Mouse (Mus musculus): Measurements from ENCODE around the gene Eif4a1.

The Eif4a1 gene

GRCm38 (mm10) chr11:69699595-69699994 lies 27.4 kb upstream of the Eif4a1 start:
- DNase-seq (ENCODE audit: low read depth, low spot score): no peak

DNA sequence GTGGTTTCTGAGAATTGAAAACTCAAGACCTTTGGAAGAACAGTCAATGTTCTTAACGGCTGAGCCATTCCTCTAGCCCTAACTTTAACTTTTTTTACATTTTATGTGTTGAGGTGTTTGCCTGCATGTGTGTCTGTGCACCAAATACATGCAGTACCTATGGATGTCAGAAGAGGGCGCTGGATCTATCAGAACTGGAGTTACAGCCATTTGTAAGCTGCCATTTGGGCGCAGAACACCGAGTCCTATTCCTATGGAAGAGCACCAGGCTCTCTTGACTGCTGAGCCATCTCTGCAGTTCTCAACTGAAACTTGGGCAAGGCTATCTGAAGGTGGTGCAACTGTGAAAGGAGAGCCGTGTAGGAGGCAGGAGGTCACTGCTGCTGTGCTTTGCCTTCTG lies 26.4 kb upstream of the Eif4a1 start:
- no peak for DNase-seq (ENCODE audit: low read depth, low spot score)

DNA sequence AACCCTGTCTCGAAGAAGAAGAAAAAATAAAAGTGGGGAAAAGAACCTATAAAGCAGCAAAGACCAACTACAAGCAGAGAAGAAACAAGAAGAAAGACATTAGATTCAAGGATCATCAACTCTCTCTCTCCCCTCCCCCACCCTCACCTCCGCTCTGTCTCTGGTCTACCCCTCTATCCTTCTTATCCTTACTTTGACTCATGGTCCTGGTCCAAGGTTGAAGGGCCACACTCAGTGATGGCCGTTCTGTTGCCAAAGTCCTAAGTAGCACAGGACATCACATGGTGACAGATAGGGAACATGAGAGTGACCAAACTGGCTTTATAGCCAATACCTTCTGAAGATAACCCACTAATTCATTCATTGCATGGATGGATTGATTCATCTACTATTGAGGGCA lies 25.2 kb upstream of the Eif4a1 start:
- no peak for DNase-seq (ENCODE audit: low read depth, low spot score)

GRCm38 (mm10) chr11:69695361-69696181 lies 23.3 kb upstream of the Eif4a1 start, which contains the start of the genes Tnfsf12 and Tnfsfm13:
TSS of gene Tnfsf12 (minus strand) at chr11:69695849.
TSS of gene Tnfsfm13 (minus strand) at chr11:69696098.
- DNase-seq (ENCODE audit: low read depth, low spot score): peak; percentile 69

DNA sequence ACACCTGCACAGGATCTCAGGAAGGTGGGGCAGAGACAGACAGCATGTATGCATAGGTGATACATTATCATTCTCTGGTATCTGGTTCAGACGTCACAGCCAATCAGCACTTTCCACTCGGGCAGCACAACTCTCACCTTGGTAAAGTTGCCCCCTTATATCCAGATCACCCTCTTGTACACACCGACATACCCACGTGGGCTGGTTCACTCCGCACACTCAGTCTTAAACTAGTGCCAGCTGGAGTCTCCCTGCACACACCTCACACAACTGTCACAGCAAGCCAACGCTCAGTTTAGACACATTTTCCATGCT lies 22.8 kb upstream of the Eif4a1 start:
- DNase-seq (ENCODE audit: low read depth, low spot score): no peak

- no peak for DNase-seq (ENCODE audit: low read depth, low spot score)
Measured at GRCm38 (mm10) chr11:69693421-69693965, 21.3 kb upstream of the Eif4a1 start.

- DNase-seq (ENCODE audit: low read depth, low spot score): no peak
Measured at GRCm38 (mm10) chr11:69692863-69693262, 20.6 kb upstream of the Eif4a1 start.

- DNase-seq (ENCODE audit: low read depth, low spot score): no peak
Measured at GRCm38 (mm10) chr11:69692196-69692811, 20.1 kb upstream of the Eif4a1 start.

DNA sequence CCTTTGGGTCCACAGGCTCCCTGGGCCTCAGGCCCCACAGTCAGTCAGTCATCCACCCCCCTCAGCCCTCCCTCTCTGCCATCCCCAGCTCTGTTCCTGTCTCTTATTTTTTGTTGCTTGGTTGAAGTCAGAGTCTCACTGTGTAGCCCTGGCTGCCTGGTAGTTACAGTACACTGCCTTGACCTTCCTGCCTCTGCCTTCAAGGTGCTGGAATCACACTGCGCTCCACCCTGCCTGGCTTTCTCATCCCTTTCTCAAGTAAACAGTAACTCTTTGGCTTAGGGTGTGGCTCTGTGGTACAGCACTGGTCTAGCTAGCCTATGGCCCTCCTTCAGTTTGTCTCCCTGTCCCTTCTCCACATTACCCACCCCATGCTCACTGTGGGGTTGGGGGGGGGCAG lies 17.7 kb upstream of the Eif4a1 start:
- DNase-seq (ENCODE audit: low read depth, low spot score): no peak

GRCm38 (mm10) chr11:69687061-69687460 lies 14.8 kb upstream of the Eif4a1 start:
- DNase-seq (ENCODE audit: low read depth, low spot score): no peak

DNA sequence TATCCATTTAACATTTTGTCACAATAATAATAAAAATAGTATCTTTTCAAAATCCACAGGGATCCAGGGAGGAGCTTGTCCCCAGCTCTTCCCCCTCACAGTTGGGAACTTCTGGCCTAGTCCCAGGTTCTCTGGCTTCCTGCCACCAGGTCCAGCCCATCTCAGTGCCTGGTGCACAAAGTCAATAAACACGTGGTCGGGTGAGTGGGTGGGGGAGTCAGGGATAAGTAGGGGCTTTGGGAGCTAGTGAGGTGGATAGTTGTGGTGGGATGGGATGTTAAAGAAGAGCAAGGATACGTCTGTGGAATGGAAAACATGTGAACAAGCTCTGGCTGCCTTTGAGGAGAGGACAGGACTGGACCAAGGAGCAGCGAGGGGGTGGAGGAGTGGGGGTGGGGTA lies 14.2 kb upstream of the Eif4a1 start:
- peak; percentile 82 for DNase-seq (ENCODE audit: low read depth, low spot score)

DNA sequence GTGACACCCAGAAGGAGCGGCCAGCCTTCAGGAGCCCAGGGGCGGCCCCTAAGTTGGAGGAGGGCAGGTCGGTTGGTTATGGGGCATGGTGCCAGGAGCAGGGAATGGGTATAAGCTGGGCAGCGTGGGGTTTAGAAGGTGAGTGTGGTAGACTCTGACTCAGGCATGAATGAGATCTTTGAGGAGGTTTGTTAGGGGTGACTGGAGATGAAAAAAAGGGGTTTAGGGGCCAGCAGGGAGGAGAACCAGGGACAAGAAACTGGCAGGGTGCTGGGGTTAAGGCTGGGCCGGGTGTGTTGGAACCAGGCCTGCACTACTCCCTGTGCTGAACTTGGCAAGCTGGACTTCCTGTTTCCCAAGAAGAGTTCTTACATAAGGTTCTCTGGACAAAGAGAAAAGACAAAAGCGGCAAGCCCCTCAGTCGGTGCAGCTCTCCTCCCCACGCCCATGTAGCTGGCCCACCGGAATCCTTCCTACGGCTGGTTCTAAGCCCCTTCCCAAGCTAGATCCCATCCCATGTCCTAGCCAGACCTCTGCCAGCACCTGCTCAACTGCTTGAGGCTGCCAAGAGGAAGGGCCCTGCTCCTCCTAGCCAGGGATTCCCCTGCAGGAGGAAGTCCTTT lies 13.4 kb upstream of the Eif4a1 start, which contains the start of gene Tnfsf13:
Gene Tnfsf13 (minus strand): TSS at position 259 of the 623 bp plus-strand sequence.
- DNase-seq (ENCODE audit: low read depth, low spot score): peak; percentile 92

DNA sequence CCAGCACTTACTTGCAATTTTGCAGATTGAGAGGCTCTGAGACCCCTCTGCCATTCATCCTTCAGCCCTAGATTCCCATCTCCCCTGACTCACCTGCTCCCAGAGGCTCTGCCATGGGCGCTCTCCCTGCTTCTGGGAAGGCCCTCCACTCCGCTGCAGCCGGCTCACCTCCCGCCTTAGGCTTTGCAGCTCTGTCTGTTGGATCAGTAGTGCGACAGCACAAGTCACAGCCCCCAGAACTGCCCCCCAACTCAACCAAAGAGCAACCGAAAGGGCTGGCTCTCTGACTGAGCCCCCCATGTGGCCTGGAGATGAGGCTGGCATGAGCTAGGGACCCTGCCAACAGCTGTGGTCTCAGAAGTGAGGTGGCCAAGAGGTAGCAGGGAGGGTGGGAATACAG lies 12.7 kb upstream of the Eif4a1 start:
- DNase-seq (ENCODE audit: low read depth, low spot score): no peak

DNA sequence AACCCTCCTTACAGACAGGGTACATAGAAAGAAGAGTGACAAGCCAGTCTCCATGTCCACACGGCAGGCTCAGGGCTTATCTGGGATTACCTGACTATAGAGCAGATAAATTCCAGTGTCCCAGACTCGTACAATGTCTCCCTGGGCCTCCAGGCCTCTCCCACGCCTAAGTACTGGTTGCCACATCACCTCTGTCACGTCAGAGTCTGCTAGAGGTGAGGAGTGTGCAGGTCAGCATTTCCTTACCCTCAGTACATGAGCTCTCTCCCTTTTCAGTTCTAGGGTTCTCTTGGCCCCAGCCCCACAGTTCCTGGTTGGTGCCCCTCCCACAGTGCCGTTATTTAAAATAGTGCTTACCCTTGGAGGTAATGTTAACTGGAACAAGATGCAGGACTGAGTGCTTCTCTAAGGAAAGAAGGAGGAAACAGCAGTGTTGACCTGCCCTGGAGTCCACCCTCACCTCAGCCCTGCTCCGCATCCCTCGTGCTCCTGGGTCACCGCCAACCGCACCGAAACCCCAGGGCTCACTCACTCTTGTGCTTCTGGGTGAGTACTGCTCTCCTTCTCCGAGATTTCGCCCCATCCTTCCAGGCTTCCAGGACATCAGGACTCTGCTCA lies 12.0 kb upstream of the Eif4a1 start:
- no peak for DNase-seq (ENCODE audit: low read depth, low spot score)

DNA sequence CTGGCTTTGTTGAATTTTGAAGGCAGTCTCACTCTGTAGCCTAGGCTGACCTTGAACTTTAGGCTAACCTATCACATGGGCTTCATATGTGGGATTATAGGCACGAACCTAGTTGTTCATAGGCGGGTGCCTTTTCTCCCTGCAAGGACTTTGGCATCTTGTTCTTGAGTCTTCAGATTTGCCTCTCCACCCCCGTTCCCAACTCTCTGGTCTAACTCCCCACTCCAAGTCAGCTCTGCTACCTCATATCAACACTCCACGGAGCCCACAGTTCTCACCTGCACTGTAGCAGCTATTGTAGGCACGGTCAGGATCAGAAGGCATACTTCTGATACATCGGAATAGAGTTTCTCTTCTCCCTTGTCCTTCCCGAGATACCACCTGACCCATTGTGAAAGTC lies 11.4 kb upstream of the Eif4a1 start:
- no peak for DNase-seq (ENCODE audit: low read depth, low spot score)

- peak; percentile 88 for DNase-seq (ENCODE audit: low read depth, low spot score)
Measured at GRCm38 (mm10) chr11:69682840-69683533, 10.8 kb upstream of the Eif4a1 start.

- no peak for DNase-seq (ENCODE audit: low read depth, low spot score)
Measured at GRCm38 (mm10) chr11:69682209-69682839, 10.1 kb upstream of the Eif4a1 start.

GRCm38 (mm10) chr11:69681314-69682208 lies 9.3 kb upstream of the Eif4a1 start, which contains the start of gene Senp3:
TSS of gene Senp3 (minus strand) at chr11:69682084.
- DNase-seq (ENCODE audit: low read depth, low spot score): peak; percentile 97

DNA sequence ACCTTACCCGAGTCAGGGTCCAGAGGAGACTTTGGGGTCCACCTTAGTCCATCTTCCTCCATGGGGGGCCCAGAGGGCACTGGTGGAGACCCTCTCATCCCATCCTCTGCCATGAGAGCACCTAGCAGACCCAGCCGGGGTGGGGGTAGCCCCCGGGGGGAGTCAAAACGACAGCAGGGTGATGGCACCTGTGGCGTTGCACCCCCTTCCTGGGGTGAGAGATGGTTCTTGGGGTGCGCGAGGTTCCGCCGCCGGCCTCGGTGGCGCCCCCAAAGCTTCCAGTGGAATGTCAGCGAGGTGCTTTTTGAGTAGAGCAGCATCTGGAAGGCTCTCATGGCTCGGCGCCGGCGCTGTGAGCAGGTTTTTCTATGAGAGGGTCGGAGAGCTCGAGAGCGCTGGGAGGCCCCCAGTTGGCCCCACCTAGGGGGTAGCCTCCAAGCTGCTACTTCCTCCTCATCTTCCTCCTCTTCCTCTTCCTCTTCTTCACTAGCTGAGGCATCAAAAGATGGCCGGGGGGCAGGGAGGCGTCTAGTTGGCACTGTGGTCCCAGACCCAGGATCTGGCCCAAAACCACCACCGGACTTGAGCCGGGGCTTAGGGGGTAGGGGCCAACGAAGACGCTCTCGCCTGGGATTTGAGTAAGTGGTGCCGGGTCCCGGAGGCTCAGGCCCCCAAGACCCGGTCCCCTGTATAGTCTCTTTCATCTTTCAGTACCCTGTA lies 8.1 kb upstream of the Eif4a1 start:
- no peak for DNase-seq (ENCODE audit: low read depth, low spot score)
